Mouse (Mus musculus): ENCODE results near the gene Exoc2. TPM values are rescaled to one million over a fixed set of nuclear protein-coding genes. Genes with fewer than 3 reads are reported as not detected.

Gene Exoc2
- polyA plus RNA-seq, 1 experiment from 2014 or later, result 32.2 TPM

DNA sequence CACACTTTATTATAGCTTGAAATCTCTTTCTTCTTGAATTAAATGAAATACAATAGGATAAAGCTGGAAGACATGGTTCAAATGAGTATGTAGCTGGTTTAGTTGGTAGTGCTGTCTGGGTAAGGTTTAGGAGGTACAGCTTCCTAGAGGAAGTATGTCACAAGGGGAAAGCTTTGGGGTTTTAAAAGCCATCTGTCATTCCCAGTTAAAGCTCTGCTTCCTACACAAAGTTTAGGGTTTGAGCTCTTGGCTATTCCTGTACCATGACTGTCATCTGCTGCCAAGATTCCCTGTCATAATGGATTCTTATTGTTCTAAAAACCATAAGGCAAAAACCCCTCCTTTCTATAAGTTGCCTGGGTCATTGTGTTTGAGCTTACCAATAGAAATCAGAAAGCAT, 28.1 kb downstream of the Exoc2 start:
- POLR2A ChIA-PET, result no interaction called here
- DNase-seq (ENCODE audit: low read depth, low spot score), result no peak
- CTCF ChIA-PET, result interaction anchor here (0.7 to 1.3 kb wide), 2 partner anchors 15 to 36 kb away, joined by 3 read pairs; no protein-coding TSS in a partner anchor
- in situ Hi-C loops (cut with MboI; ENCODE audit: low pct_unique_long_range_greater_than_20kb), result no loop called here
- TF ChIP-seq CTCF (IDR thresholded peaks at IDR 0.05), result no peak
- no peaks in the 10 kb centered on the region for H3K27me3 ChIP-seq
- no peak for ATAC-seq

DNA sequence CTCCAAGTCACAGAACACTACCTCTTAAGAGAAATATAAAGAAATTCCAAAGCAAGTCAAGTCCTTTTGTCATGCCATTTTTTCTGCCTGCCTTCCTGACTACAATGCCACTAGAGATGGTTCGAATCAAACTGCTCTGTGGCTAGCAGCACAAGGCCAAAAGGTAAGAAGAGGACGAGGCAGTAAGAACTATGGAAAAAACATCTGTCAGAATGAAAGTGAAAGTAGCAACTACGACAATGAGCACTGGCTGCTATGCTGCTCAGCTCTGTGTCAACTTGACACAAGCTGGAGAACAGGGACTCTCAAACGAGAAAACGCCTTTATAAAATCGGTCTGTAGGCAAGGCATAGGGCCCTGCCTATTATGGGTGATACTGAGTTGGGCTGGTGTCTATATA, 40.9 kb downstream of the Exoc2 start:
- no peak for TF ChIP-seq CTCF (IDR thresholded peaks at IDR 0.05)
- CTCF ChIA-PET, result interaction anchor here (1.2 kb wide), 1 partner anchor 29 kb away, joined by 4 read pairs; no protein-coding TSS in a partner anchor
- in situ Hi-C loops (cut with MboI; ENCODE audit: low pct_unique_long_range_greater_than_20kb), result no loop called here
- ATAC-seq, result no peak
- POLR2A ChIA-PET, result no interaction called here
- DNase-seq (ENCODE audit: low read depth, low spot score), result no peak
- H3K27me3 ChIP-seq, result no peaks in the 10 kb centered on the region

DNA sequence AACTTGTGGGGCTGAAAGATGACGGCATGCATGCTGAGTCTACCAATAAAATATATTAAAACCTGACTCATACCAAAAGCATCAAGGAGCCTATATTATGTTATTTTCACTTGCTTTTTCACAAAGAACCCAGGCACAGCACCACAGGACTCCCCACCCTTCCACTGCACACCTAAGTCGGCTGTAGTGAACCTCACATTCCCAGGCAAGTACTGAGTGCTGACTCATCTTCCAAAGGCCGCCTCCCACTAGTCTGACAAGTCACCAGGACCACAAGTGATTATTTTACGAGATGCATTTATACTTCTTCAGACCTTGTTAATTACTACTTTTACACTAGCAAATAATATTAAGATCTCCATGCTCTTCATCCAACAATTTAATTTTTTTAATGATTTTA, 42.3 kb downstream of the Exoc2 start:
- TF ChIP-seq CTCF (IDR thresholded peaks at IDR 0.05), result no peak
- DNase-seq (ENCODE audit: low read depth, low spot score), result no peak
- H3K27me3 ChIP-seq, result no peaks in the 10 kb centered on the region
- in situ Hi-C loops (cut with MboI; ENCODE audit: low pct_unique_long_range_greater_than_20kb), result no loop called here
- POLR2A ChIA-PET, result no interaction called here
- CTCF ChIA-PET, result no interaction called here
- ATAC-seq, result no peak

DNA sequence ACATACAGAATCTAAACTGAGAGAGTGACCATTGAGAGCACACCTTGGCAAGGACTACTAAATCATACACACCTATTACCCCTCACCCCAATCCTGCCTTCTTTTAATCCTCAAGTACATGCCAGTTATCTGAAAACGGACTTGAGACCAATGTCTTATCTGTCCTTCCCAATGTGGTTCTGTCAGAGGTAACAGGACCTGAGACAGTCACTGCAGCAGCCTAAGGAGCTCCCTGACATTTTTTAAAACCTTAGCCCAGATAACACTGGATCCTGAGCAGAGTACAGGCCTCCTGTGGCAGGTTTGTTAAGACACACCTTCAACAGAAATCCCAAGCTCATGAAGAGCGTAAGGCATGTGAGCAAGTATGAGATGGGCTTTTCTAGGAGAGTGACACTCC, 44.8 kb downstream of the Exoc2 start:
- no peaks in the 10 kb centered on the region for H3K27me3 ChIP-seq
- no peak for TF ChIP-seq CTCF (IDR thresholded peaks at IDR 0.05)
- DNase-seq (ENCODE audit: low read depth, low spot score) (no peak), ATAC-seq (no peak)
- in situ Hi-C loops (cut with MboI; ENCODE audit: low pct_unique_long_range_greater_than_20kb), result no loop called here
- POLR2A ChIA-PET, result no interaction called here
- CTCF ChIA-PET, result interaction anchor here (0.9 to 2.2 kb wide), 2 partner anchors 13 to 24 kb away, joined by 3 to 6 read pairs; no protein-coding TSS in a partner anchor

DNA sequence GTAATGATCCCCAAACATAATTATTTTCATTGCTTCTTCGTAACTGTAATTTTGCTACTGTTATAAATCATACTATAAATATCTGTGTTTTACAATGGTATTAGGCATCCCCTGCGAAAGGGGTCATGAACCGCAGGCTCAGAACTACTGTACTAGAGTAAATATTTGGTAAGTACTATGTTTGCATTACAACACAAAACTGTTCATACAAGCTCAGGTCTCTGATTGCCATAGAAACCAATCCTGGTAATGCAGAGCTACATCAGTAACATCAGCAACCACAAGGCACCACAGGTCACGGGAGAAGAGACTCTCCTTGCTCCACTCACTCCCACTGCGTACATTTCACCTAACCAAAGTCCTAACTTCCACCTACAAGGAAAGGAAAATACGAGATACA, 49.6 kb downstream of the Exoc2 start:
- DNase-seq (ENCODE audit: low read depth, low spot score) (no peak), ATAC-seq (no peak)
- ChIA-PET POLR2A (no interaction called here), CTCF (no interaction called here)
- no peak for TF ChIP-seq CTCF (IDR thresholded peaks at IDR 0.05)
- in situ Hi-C loops (cut with MboI; ENCODE audit: low pct_unique_long_range_greater_than_20kb), result no loop called here
- no peaks in the 10 kb centered on the region for H3K27me3 ChIP-seq

DNA sequence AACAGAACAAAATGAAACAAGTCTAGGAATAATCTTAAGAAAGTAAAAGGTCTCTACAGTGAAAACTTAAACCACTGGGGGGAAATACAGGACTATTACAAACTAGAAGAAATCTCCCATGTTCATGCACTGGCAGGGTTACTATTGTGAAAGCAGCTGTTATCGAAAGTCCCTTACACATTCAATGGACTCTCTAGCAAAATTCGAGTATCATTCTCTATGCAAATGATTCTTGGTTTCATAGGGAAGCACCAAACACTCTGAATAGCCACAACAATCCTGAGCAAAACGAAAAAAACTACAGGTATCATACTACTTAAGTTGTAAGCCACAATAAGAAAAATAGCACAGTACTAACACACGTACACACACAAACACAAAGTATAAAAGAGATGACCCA, 52.0 kb downstream of the Exoc2 start:
- no peak for ATAC-seq
- in situ Hi-C loops (cut with MboI; ENCODE audit: low pct_unique_long_range_greater_than_20kb), result no loop called here
- POLR2A ChIA-PET, result no interaction called here
- DNase-seq (ENCODE audit: low read depth, low spot score), result no peak
- no peak for TF ChIP-seq CTCF (IDR thresholded peaks at IDR 0.05)
- H3K27me3 ChIP-seq, result no peaks in the 10 kb centered on the region
- CTCF ChIA-PET, result interaction anchor here (1.0 kb wide), 1 partner anchor 42 kb away, joined by 4 read pairs; no protein-coding TSS in a partner anchor

DNA sequence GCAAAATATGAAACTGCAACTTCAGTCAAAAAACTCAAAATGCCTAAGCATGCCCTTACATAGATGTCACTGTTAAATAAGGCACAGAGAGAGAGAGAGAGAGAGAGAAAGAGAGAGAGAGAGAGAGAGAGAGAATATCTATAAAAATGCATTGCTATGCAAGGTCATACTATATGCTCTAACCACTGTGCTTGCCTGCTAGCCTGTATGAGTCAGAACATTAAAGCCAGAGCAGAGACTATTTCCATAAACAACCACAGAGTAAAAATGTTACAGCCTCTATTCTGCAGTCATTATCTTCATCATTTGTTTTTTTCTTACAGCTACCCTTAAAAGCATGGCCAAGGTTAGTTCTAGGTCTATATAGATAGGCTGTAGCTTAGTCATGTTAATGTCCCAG, 60.1 kb downstream of the Exoc2 start:
- ATAC-seq (no peak), DNase-seq (ENCODE audit: low read depth, low spot score) (no peak)
- POLR2A ChIA-PET, result no interaction called here
- in situ Hi-C loops (cut with MboI; ENCODE audit: low pct_unique_long_range_greater_than_20kb), result no loop called here
- CTCF ChIA-PET, result interaction anchor here (0.9 to 1.4 kb wide), 3 partner anchors 13 to 80 kb away, joined by 3 to 7 read pairs (median 4); no protein-coding TSS in a partner anchor
- no peak for TF ChIP-seq CTCF (IDR thresholded peaks at IDR 0.05)
- no peaks in the 10 kb centered on the region for H3K27me3 ChIP-seq

DNA sequence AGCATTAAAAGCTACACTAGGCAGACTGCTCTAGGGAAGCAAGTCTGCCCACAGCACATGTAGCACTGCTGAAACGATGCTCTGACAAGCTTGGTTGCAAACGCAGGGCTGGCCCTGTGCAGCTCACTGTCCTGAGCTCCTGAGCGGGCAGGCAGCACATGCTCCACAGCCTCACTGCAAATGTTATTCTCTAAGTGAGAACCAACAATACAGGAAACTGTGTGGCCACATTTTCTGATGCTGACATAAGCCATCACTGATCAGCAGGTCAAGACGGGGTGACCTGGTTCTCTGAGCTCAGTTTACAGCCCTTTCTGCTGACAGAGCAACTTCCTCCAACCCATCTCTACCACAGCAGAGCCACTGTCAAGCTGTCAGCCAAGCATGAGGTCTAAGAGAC, 60.9 kb downstream of the Exoc2 start:
- H3K27me3 ChIP-seq, result no peaks in the 10 kb centered on the region
- ChIA-PET CTCF (interaction anchor here (0.9 to 1.4 kb wide), 4 partner anchors 12 to 80 kb away, joined by 3 to 7 read pairs (median 4); no protein-coding TSS in a partner anchor), POLR2A (no interaction called here)
- ATAC-seq (no peak), DNase-seq (ENCODE audit: low read depth, low spot score) (no peak)
- TF ChIP-seq CTCF (IDR thresholded peaks at IDR 0.05), result no peak
- in situ Hi-C loops (cut with MboI; ENCODE audit: low pct_unique_long_range_greater_than_20kb), result no loop called here

DNA sequence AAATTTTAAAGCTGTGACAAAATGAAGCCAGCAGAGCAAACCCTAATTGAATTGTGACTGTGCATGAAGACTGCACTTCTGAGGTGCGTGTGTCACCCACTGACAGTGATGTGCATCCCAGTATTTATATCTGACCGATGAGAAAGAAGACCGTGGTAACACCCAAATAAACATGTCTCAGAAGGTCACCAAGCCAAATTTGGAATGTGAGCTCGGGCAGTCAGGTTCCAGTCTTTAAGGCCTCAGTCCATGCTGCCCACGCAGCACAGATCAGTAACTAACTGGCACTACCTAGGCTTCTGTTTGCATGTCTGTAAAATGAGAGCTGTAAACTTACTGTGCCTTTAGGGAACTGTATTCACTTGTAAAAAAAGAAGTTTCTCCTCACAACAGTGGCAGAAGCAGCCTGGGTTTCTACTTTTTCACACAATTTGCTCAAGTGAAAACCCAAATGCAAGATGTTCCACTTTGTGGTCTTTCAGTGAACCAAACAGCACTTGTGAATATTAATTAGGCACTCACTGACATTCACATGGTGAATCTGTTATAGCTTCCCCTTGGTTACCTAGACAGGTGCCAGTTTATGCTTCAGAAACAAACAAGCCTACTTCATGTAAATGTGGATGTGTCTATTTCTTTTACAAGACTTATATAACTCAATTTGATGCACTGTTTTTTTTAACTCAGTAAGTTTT, 61.8 kb downstream of the Exoc2 start:
- no peak for DNase-seq (ENCODE audit: low read depth, low spot score)
- ChIA-PET POLR2A (no interaction called here), CTCF (interaction anchor here (1.1 kb wide), 1 partner anchor 23 kb away, joined by 3 read pairs; no protein-coding TSS in a partner anchor)

DNA sequence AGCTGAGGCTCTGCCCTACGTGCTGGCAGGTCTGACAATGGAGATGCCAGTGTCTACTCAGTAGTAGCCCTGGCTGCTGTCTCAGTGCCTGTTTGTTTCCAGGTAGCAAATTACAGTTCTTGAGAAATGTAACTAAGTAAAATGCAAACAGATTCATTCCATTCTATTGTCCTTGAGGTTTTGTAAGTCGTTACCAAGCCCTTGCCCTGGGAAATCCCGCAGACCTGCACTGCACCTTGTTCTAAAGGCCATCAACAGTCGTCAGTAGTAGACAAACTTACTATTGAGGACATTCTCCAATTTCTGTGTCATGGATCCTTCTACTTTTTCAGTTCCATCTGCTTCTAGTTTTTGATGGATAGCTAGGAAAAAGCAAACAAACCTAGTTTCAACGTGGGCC, 63.0 kb downstream of the Exoc2 start:
- POLR2A ChIA-PET, result no interaction called here

More for the DNA sequence above, 61.8 kb downstream of the Exoc2 start:
- no peak for TF ChIP-seq CTCF (IDR thresholded peaks at IDR 0.05)
- in situ Hi-C loops (cut with MboI; ENCODE audit: low pct_unique_long_range_greater_than_20kb), result no loop called here
- no peak for ATAC-seq
- H3K27me3 ChIP-seq, result no peaks in the 10 kb centered on the region

DNA sequence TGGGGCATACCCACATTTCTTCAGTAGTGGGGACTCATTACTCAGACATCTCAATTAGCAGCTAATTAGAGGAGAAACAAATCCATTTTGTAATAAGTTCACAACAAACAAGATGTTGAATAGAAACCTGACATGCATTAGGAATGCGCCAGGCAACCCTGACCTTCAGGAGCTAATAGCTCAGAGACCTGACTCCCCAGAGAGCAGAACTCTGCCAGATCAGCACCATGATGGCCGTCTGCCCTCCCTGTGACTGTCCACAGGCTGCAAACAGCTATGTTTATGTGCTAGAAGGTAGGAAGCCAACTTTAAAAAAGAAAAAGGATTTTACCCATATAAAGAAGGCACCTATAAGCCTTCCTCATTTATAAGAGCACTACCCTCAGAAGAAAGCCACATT, 71.6 kb downstream of the Exoc2 start:
- ATAC-seq (no peak), DNase-seq (ENCODE audit: low read depth, low spot score) (no peak)
- ChIA-PET POLR2A (no interaction called here), CTCF (interaction anchor here (1.0 to 1.3 kb wide), 2 partner anchors 79 to 92 kb away, joined by 3 read pairs; no protein-coding TSS in a partner anchor)
- no peak for TF ChIP-seq CTCF (IDR thresholded peaks at IDR 0.05)
- in situ Hi-C loops (cut with MboI; ENCODE audit: low pct_unique_long_range_greater_than_20kb), result no loop called here
- H3K27me3 ChIP-seq, result no peaks in the 10 kb centered on the region

More for the DNA sequence above, 63.0 kb downstream of the Exoc2 start:
- CTCF ChIA-PET, result interaction anchor here (1.1 kb wide), 1 partner anchor 22 kb away, joined by 3 read pairs; no protein-coding TSS in a partner anchor
- TF ChIP-seq CTCF (IDR thresholded peaks at IDR 0.05), result no peak
- ATAC-seq (no peak), DNase-seq (ENCODE audit: low read depth, low spot score) (no peak)
- in situ Hi-C loops (cut with MboI; ENCODE audit: low pct_unique_long_range_greater_than_20kb), result no loop called here
- no peaks in the 10 kb centered on the region for H3K27me3 ChIP-seq
